Mouse (Mus musculus) hindbrain, embryonic 16.5 days (tissue): ENCODE data around the gene Itih3. TPM values are rescaled to one million over a fixed set of nuclear protein-coding genes. Genes with fewer than 3 reads are reported as not detected.
A peak's percentile ranks its signal among the peaks of the same experiment; 100 is the strongest.

Experiments
- ATAC-seq: fragments of 200-750 bp; cut with Nextera tagmentation; 2 replicates; pipeline ENCODE4 v1.8.0; 2017; ENCODE audit warnings: moderate TSS enrichment, moderate library complexity
- H3K27ac ChIP-seq: fragments of 300-500 bp; sonication (generic); 2 replicates; pipeline ENCODE4 v1.5.1; 2014; ENCODE audit warnings: low read depth, mild to moderate bottlenecking, control low read depth, low read length, moderate library complexity
- H3K27me3 ChIP-seq: fragments of 300-500 bp; sonication (generic); replicated peaks from 2 replicates; pipeline ENCODE4 v1.6.1; 2014; ENCODE audit warnings: low read length; ENCODE audit not compliant: control insufficient read depth, insufficient read depth
- H3K36me3 ChIP-seq: fragments of 300-500 bp; sonication (generic); 2 replicates; pipeline ENCODE4 v1.6.1; 2014; ENCODE audit warnings: mild to moderate bottlenecking, low read length, moderate library complexity, mixed read lengths; ENCODE audit not compliant: control insufficient read depth, insufficient read depth
- H3K4me1 ChIP-seq: fragments of 300-500 bp; sonication (generic); 2 replicates; pipeline ENCODE4 v1.6.1; 2014; ENCODE audit warnings: low read depth, low read length; ENCODE audit not compliant: control insufficient read depth, insufficient read depth
- H3K4me2 ChIP-seq: fragments of 300-500 bp; sonication (generic); 2 replicates; pipeline ENCODE4 v1.6.1; 2014; ENCODE audit warnings: mild to moderate bottlenecking, low read length, control low read depth, moderate library complexity
- H3K4me3 ChIP-seq: fragments of 300-500 bp; sonication (generic); 2 replicates; pipeline ENCODE4 v1.5.1; 2014; ENCODE audit warnings: mild to moderate bottlenecking, low read length, control low read depth, moderate library complexity
- H3K9ac ChIP-seq: fragments of 300-500 bp; sonication (generic); 2 replicates; pipeline ENCODE4 v1.6.1; 2014; ENCODE audit warnings: low read depth, mild to moderate bottlenecking, control low read depth, low read length, moderate library complexity
- H3K9me3 ChIP-seq: fragments of 300-500 bp; sonication (generic); 2 replicates; pipeline ENCODE4 v1.6.1; 2014; ENCODE audit warnings: mild to moderate bottlenecking, low read length, moderate library complexity; ENCODE audit not compliant: control insufficient read depth
- whole genome bisulfite sequencing: fragments of 180-500 bp; shearing (Covaris S2); extraction: QIAGEN DNeasy Blood & Tissue Kit; methylation state at CpG from one replicate; pipeline ENCODE4 v1.1.7; 2014; 5-methylcytosine and 5-hydroxymethylcytosine counted together
- polyA plus RNA-seq: library from polyadenylated mRNA; unstranded; fragments of >200 nt; fragmentation: Nextera tagmentation; extraction: Ambion mirVana; gene quantifications from 2 replicates; pipeline ENCODE4 v1.2.1, GENCODE M21; 2015

The Itih3 gene
- polyA plus RNA-seq, 1 experiment from 2014 or later = 4.7 TPM

DNA sequence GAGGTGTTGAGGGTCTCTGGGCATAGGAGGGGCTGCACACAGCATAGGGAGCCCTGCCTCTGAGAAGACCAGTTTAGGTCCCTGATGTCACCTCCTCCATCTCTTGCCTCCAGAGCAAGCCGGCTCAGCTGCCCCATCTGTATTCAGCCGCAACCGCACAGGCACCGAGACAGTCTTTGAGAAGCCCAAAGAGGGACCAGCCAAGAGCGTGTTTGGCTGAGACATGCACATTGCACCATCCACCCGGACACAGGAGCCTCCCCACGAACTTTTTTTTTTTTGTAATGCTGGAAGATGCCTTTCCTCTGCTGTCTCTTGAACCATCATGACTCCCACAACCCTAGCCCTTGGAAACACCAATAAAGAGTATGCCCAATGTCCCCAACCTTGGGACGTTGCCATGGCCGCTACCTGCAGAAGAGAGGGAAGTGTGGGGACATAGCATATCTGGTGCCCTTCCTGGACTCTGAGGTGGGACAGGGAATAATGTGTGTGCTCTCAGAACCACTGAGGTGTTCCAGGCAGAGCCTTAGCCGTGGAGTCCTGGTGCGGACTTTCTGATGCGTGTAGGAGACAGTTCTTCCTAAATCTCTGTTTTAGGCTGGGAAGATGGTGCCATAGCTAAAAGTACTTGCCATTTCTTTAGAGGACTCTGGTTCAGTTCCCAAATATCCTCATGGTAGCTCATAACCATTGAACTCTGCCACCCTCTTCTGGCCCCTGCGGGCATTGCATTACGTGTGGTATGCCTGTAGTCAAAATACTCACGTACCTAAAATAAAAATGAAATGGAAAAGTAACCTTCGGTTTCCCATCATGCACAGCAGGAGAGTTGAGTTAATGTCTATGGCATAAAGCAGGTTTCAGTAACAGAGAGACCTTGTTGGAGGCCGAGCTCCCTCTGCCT lies 42.5 kb downstream of the Itih3 start:
- no peak overlapping the region for H3K9ac ChIP-seq
- no peaks in the 10 kb centered on the region; the same call in 1 of the 2 replicates for H3K36me3 ChIP-seq
- ATAC-seq = no peak
- H3K27me3 ChIP-seq = no peaks in the 10 kb centered on the region
- WGBS = 87% methylated on average over 17 of the region's 17 CpGs
- H3K4me1 ChIP-seq = no peaks in the 10 kb centered on the region
- H3K9me3 ChIP-seq = no peaks in the 10 kb centered on the region
- no peak overlapping the region for H3K4me2 ChIP-seq
- H3K27ac ChIP-seq = no peak overlapping the region
- no peak overlapping the region for H3K4me3 ChIP-seq

DNA sequence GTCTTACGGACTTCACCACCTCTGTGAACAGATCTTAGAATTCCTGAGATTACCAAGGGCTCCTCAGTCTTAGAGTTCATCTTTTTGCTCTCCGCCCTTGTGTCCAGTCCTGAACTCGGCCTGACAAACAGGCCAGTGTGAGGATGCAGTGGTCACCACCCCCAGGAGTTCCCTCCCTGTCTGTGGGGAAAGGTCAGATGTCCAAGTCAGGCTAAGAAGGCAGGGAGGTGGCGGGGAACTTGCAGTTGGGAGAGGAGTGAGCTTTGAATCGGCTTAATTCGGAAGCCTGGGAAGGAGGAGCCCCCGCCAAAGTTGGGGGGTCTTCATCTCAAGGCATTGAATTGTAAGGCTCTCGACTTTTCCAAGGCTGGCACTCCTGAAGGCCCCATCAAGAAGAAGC lies 43.3 kb downstream of the Itih3 start:
- H3K4me1 ChIP-seq = no peaks in the 10 kb centered on the region
- ATAC-seq = no peak
- WGBS = 77% methylated on average over 8 of the region's 8 CpGs
- no peak overlapping the region for H3K4me3 ChIP-seq
- no peak overlapping the region for H3K27ac ChIP-seq
- no peaks in the 10 kb centered on the region; the same call in 1 of the 2 replicates for H3K36me3 ChIP-seq
- no peaks in the 10 kb centered on the region for H3K27me3 ChIP-seq
- no peak overlapping the region for H3K9ac ChIP-seq
- no peaks in the 10 kb centered on the region for H3K9me3 ChIP-seq
- no peak overlapping the region for H3K4me2 ChIP-seq

DNA sequence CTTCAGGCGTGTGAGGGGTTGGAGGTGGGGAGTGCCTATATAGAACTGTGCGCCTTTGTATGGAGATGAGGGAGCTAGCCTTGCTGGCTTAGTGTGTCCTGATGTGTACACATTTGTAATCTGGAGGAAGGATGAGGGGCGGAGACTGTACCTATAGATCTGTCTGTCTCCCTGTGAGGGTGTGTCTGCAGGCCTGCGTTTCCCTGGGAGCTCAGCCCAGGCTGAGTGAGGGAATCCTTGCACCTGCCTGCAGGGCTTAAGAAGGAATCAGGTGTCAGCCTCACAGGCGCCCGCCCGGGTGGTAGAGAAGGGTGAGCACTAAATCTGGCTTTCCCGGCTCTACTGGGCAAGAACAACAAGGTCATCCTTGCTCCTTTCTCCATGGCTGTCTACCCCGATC lies 43.8 kb downstream of the Itih3 start:
- ATAC-seq = no peak
- Histone ChIP-seq H3K27ac (no peak overlapping the region), H3K36me3 (no peaks in the 10 kb centered on the region; the same call in 1 of the 2 replicates), H3K4me3 (no peak overlapping the region), H3K4me2 (no peak overlapping the region), H3K9ac (no peak overlapping the region), H3K4me1 (no peaks in the 10 kb centered on the region), H3K27me3 (no peaks in the 10 kb centered on the region), H3K9me3 (no peaks in the 10 kb centered on the region)
- WGBS = 64% methylated on average over 9 of the region's 9 CpGs

DNA sequence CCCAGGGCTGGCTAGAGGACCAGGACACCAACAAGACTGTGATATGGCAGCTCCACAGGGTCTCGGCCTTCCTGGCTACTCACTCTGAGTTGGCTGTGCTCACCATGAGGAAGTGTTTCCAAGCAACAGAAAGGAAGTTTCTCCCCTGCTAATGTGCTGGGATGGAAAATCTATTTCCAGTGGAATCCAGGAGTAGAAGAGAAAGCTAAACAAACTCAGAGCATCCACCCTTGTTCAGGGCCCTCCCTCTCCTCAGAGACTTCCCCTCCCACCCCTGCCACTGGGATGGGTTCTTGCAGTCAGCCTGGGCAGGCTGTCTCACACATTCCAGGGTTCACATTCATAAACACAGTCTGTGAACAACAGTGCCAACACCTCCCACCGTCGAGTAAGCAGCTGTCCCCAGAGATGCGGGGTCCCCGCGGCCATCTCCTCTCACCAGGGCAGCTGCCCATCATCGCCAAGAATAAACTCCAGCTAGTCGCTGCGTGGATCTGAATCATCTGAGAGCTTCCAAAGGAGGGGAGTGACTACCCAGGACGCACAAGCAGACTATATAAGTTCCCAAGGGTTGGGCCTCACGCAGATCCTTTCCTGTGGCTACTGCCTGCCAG lies 44.5 kb downstream of the Itih3 start, which contains the start of gene Mustn1:
Gene Mustn1 (plus strand): TSS at position 243 of the 614 bp plus-strand sequence.
- H3K27ac ChIP-seq = no peak within 1 kb of the TSS
- ATAC-seq = 0 out of 2 replicates have a peak, but pooled peaks have one; percentile 11

DNA sequence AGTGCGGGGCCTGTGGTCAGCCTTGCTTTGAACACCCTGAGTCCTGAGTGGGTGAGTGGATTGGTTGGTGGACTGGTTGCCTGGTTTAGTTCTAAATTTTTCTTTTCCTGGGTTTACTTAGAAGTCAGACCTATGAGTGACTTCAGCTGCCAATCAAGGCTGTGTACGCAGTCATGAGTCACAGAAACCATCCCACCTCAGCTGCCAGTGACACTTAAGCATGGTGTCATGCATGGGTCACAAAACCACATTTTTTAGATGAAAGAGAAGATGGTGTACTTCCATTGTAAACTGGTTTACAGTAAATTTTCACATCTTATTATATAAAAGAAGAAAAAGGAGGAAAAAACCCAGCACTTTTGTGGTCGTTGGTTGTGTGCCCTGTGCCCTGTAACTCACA lies 45.7 kb downstream of the Itih3 start:
- whole genome bisulfite sequencing = 97% methylated on average over 3 of the region's 3 CpGs
- Histone ChIP-seq H3K4me1 (no peaks in the 10 kb centered on the region), H3K9ac (no peak overlapping the region), H3K4me2 (no peak overlapping the region), H3K4me3 (no peak overlapping the region), H3K27ac (no peak overlapping the region), H3K36me3 (peaks cover 4% of the 10 kb centered on the region; the same call in 1 of the 2 replicates), H3K9me3 (no peaks in the 10 kb centered on the region), H3K27me3 (no peaks in the 10 kb centered on the region)
- ATAC-seq = no peak

More for the DNA sequence above, 44.5 kb downstream of the Itih3 start, which contains the start of gene Mustn1:
- H3K9ac ChIP-seq = no peak within 1 kb of the TSS
- H3K4me2 ChIP-seq = no peak within 1 kb of the TSS
- no peaks in the 10 kb centered on the region for H3K4me1 ChIP-seq
- H3K9me3 ChIP-seq = no peaks in the 10 kb centered on the region
- WGBS = 57% methylated on average over 11 of the region's 11 CpGs
- H3K36me3 ChIP-seq = no peaks in the 10 kb centered on the region; the same call in 1 of the 2 replicates
- H3K27me3 ChIP-seq = no peaks in the 10 kb centered on the region
- H3K4me3 ChIP-seq = no peak within 1 kb of the TSS

DNA sequence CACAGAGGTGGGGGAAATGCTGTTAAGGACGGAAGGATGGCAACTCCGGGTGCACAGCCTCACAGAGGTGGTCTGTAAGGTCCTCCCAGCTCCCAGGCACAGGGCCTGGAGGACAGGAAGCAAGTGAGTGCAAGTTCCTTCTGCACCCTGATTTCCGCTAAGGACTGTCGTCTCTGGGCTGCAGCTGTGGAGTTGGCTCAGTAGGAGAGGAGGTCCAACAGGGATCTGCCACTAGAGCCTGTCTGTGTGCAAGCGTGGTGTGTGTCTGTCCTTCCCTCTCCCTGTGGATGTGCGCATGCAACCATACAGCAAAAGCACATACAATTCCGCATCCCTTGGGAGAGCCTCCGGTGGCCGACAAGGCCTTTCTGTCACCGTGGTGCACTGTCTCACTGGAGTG lies 47.1 kb downstream of the Itih3 start:
- no peaks in the 10 kb centered on the region for H3K9me3 ChIP-seq
- H3K4me2 ChIP-seq = no peak overlapping the region
- 84% methylated on average over 10 of the region's 10 CpGs for WGBS
- no peak overlapping the region for H3K27ac ChIP-seq
- no peak for ATAC-seq
- H3K4me3 ChIP-seq = no peak overlapping the region
- no peaks in the 10 kb centered on the region for H3K4me1 ChIP-seq
- no peak overlapping the region for H3K9ac ChIP-seq
- peaks cover 7% of the 10 kb centered on the region; the same call in 1 of the 2 replicates for H3K36me3 ChIP-seq
- no peaks in the 10 kb centered on the region for H3K27me3 ChIP-seq

DNA sequence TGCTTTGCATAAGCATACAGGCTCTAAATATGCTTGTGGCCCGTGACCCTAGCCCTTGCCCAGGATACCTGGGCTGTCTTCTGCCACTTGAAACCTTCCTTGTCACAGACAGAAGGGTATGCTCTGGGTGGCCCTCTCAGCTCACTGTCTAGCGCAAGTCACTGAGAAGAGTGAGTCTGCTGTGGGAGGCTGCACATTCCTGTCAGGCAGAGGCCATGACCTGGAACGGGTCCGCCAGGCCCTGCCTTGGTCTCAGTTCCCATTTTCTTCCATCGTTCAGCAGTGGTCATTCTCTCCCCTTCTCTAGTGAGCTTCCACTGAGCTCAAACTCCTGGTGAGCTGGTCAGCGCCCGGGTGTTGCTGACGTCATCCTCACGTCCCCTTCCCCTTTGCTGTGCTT lies 47.6 kb downstream of the Itih3 start:
- WGBS = 86% methylated on average over 9 of the region's 9 CpGs
- H3K9me3 ChIP-seq = no peaks in the 10 kb centered on the region
- no peak for ATAC-seq
- no peak overlapping the region for H3K4me2 ChIP-seq
- no peaks in the 10 kb centered on the region for H3K27me3 ChIP-seq
- H3K4me1 ChIP-seq = no peaks in the 10 kb centered on the region
- H3K4me3 ChIP-seq = no peak overlapping the region
- peaks cover 7% of the 10 kb centered on the region; the same call in 1 of the 2 replicates for H3K36me3 ChIP-seq
- no peak overlapping the region for H3K9ac ChIP-seq
- H3K27ac ChIP-seq = no peak overlapping the region

DNA sequence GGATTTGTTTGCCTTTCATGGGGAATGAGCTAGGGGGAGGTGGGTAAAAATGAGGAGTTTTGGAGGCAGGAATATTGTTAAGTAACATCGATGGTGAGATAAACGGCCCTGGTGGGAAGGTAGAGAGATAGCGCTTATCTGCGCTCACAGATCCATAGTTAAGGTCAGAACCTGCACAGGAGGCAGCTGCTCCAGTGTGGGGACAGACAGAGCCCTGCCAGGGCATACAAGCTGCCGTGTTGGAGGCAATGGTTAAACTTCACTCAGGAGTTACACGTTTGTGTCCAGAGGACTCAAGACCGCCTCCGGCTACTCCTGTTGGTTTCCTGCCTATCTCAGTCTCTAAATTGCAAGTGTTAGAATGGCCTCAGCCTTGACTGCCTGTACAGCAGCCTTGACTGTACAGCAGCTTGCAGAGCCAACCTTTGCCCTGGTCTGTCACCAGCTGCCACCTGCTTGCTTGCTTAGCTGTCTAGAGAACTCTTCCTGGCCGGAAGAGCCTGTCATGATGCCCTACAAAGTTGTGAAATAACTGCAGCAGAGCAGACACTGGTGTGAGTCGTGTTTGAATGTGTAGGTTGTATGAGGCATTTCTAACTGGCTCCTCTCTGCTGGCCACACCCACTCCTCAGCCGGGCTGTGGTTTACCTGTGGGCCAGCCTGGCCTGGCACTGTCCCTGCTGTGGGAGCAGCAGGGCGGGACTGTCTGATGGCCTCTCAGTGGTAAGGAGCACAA lies 48.3 kb downstream of the Itih3 start:
- Histone ChIP-seq H3K27me3 (no peaks in the 10 kb centered on the region), H3K36me3 (peaks cover 7% of the 10 kb centered on the region; the same call in 1 of the 2 replicates), H3K9me3 (no peaks in the 10 kb centered on the region), H3K9ac (no peak overlapping the region), H3K4me2 (no peak overlapping the region), H3K4me1 (no peaks in the 10 kb centered on the region), H3K4me3 (no peak overlapping the region), H3K27ac (no peak overlapping the region)
- WGBS = 88% methylated on average over 12 of the region's 12 CpGs
- no peak for ATAC-seq
